Mouse (Mus musculus): Measurements from ENCODE around the gene Tnfrsf19.

The Tnfrsf19 gene

DNA sequence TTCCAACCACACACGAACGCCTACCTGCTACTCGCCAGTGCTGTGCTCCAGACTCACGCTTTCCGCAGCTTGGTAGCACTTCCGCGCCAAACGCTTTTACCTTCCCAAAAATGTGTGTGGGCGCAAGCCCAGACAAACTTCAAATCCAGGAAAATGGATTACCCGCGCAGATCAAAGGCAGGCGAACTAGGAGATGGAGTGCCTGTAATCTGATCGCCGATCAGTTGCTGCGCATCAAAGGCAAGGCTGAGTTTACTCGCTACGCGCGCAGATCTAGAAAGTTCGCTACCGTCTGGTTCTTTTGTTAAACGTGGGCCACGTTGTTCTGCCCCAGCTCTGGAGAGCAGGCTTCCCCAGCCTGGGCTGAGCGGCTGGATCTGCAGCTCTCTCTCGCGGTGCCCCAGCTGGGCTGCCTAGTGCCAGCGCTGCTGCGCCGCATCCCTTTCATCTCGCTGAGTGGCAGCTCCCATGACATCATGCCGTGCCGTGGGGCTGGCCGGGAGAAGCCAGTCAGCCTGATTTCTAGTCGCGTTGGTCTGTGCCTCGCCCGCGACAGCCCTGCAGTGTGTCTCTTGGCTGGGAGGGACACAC is at the start of gene Tnfrsf19:
TSS of gene Tnfrsf19 (minus strand) at position 400 of the 591 bp plus-strand sequence.
- no peak for DNase-seq (ENCODE audit: extremely low read depth, low read depth)

- DNase-seq (ENCODE audit: extremely low read depth, low read depth), result no peak
Measured at GRCm38 (mm10) chr14:61092073-61092472, 45.8 kb upstream of the Tnfrsf19 start.

DNA sequence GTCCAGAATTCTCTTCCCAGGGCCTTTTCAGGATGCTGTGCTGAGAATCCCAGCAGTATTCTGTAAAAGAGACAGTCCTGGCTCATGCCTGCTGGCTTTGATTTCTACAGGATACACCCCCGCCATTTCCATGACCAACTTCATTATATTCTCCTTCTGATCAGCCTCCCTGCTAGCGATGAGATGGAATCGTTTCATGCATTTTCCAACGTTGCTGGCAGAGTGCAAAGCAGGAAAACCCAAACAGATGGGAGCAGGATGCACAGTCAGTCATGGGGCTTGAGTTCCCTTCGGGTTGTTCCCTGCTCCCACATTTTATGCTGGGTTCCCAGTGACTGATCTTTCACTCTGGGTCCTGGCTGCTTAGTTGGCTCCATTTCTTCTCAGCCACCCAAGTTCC is 44.7 kb upstream of the Tnfrsf19 start:
- no peak for DNase-seq (ENCODE audit: extremely low read depth, low read depth)

- no peak for DNase-seq (ENCODE audit: extremely low read depth, low read depth)
Measured at GRCm38 (mm10) chr14:61088187-61088586, 41.9 kb upstream of the Tnfrsf19 start.

- no peak for DNase-seq (ENCODE audit: extremely low read depth, low read depth)
Measured at GRCm38 (mm10) chr14:61085325-61085724, 39.0 kb upstream of the Tnfrsf19 start.

DNA sequence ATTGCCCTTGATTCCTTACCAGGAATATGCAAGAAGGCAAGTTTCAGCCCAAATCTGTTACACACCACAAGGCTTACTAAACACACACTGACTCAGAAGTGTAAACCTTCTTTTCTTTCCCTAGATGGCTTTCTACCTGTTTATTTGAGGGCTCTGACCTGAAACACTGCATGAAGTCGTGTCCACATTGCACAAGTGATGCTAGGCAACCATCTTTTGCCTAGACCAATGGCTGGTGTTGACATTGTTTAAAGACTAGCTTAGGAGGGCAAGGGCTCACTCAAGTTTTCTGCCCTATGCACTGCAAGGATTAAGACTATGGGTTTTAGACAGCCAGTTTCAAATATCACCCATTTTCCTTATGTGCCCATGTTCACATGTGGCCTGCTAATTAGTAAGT is 23.3 kb upstream of the Tnfrsf19 start:
- no peak for DNase-seq (ENCODE audit: extremely low read depth, low read depth)

GRCm38 (mm10) chr14:61061729-61062128 is 15.4 kb upstream of the Tnfrsf19 start:
- DNase-seq (ENCODE audit: extremely low read depth, low read depth), result no peak

DNA sequence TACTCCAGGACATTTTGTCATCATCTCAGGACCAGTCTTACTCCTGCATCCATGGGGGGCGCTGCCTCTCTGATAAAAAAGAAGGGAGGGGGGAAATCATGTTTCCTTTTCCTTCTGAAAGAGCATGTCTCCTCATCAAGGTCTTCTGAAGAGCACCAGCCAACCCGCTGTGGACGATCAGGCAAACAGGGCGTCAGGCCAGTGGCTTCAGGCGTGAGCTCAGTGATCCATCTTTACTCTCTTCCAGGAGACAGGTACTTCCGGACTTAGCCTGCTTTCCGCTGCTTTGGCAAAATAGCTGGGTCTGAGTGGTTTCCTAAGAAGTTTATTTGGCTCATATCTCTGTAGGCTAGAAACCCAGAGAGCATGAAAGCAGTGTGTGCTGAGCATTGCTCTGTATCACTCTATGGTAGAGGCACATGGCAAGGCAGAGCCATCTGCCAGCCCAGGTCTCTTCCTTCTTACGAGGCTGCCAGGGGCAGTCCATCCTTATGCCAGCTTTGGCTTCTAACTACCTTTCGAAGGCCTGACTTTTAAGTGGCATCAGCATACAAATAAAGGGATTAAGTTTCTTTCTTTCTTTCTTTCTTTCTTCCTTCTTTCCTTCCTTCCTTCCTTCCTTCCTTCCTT is 13.1 kb upstream of the Tnfrsf19 start:
- no peak for DNase-seq (ENCODE audit: extremely low read depth, low read depth)

- no peak for DNase-seq (ENCODE audit: extremely low read depth, low read depth)
Measured at GRCm38 (mm10) chr14:61056962-61057361, 10.7 kb upstream of the Tnfrsf19 start.

- DNase-seq (ENCODE audit: extremely low read depth, low read depth), result no peak
Measured at GRCm38 (mm10) chr14:61056445-61056844, 10.2 kb upstream of the Tnfrsf19 start.

DNA sequence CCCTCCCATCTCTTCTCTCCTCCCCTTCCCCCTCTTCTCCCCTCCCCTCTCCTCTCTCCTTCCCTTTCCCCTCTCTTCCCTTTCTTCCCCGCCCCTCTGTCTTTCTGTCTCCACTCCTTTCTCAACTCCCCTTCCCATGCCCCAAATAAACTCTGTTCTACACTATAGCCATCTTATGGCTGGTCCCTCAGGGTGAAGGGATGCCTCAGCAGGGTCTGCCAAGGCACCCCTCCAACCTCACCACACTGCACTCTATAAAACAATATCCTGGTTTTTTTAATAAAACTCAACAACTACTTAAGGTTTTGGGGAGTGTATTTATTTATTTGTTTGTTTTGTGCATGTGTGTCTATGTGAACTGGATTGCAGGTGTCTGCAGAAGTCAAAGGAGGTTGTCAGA is 9.6 kb upstream of the Tnfrsf19 start:
- no peak for DNase-seq (ENCODE audit: extremely low read depth, low read depth)

DNA sequence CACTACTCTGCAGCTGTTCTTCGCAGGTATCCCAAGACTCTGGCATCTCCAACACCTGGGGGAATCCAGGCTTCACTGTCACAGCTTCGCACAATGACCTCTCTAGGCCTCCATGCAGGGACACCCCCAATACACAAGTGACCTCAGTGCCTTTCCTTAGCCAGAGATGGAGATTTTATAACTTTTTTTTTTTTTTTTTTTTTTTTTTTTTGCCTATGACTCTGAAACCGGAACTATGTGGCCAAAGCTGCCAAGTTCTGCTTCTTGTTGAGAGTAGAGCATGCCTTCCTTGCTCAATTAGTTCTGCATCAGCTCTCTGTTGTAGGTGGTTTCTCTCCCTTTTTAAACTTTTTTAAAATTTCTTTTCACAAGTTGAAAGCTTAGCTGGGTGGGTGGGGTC is 5.9 kb upstream of the Tnfrsf19 start:
- no peak for DNase-seq (ENCODE audit: extremely low read depth, low read depth)

DNA sequence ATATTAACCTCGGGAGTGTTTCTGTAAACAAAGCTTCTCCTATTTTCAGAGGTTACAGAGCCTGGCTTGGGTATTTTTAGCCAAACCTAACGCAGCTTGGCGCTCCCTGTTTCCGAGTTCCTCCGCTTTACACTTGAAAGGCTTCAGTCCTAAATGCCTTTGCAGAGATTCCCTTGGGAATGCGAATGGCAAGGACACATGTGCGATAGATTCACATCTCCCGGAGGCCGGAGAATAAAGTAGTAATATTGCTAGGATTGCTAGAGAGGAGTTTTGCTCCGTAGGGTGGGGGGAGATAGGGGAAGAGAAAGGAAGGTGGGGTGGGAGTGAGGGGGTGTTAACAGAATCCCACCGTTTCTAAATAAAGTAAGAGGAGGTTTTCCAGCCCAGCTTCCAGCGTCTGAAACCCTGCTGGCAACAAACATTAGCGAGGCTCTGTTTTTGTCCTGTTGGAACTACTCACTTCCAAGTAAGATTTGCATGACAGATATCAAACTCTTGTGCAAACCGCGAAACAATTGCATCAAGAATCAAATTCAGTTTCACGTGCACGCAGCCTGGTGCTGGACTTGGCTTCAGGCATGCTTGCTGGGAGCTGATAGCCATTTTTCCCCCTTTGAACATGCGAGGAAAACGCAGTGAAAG is 722 bp downstream of the Tnfrsf19 start:
- no peak for DNase-seq (ENCODE audit: extremely low read depth, low read depth)

- no peak for DNase-seq (ENCODE audit: extremely low read depth, low read depth)
Measured at GRCm38 (mm10) chr14:61044316-61044715, 2.0 kb downstream of the Tnfrsf19 start.

- DNase-seq (ENCODE audit: extremely low read depth, low read depth), result no peak
Measured at GRCm38 (mm10) chr14:61043511-61044310, 2.6 kb downstream of the Tnfrsf19 start.

DNA sequence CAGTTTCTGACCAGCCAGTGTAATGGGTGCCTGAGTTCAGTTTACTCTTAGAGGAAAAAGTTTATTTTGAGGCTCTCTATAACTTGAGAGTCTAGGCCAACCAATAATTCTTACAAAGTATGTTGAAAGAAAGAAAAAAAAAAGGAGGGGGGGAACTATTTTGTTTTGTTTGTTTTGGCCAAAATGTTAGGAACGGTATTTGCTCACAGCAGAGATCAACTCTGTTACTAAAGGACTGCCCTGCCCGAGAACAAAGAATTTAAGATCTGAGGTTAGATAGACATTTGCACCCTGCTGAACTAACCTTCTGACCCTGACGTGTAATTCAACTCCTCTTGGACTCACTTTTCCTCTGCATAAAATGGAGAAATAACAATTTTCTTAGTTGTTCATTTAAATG is 4.0 kb downstream of the Tnfrsf19 start:
- DNase-seq (ENCODE audit: extremely low read depth, low read depth), result no peak

- DNase-seq (ENCODE audit: extremely low read depth, low read depth), result no peak
Measured at GRCm38 (mm10) chr14:61040236-61040635, 6.1 kb downstream of the Tnfrsf19 start.

DNA sequence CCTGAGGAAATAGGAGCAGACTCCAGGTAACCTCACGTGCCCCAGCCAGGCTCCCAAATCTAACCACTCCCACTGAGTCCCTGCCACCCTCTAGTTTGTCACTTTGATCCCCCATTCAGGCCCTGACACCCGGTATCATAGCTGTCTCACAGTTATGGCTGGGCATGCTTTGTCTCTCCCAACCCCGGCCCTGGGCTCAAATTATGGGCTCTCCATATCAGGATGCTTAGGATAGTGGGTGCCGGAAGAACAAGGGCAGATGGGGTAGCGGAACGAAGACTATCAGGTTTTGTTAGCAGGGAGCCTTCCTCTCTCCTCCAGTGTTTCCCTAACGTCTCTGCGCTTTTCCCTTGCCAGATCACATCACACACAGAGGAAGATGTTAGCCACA is 8.2 kb downstream of the Tnfrsf19 start:
- no peak for DNase-seq (ENCODE audit: extremely low read depth, low read depth)

DNA sequence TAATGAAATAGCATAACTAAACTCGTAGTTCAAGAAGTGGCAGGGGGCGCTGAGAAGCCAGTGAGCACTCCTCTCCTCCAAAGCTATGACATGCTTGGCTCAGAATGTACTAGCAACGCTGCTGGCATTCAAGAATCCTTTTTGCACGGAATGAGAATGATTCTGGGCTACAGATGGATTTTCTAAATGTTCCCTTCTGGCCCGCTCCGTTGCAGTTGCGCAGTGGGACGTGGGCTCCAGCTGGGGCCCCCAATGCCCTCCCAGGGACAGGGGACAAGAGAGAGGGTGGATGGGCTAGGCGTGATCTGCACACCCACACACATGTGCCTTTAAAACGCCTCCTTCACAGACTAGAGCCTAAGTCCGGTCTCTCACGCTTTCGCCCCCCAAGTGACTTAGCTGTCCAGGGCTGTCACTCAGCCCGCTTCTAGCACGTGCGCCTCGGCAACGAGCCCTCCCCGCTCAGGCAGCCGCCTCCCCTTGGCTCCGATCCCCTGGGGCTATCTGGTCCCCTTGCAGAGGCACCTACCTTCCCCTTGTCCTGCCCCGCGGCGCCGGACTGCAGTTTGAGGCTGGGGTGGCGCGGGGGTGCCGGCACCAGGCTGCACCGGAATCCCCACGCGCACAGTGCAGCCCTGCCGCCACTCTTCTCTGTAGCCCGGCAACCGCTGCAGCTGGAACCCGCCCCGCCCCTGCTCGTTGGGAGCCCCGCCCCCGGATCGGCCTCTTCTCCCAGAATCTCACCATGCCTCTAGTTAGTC is 8.8 kb downstream of the Tnfrsf19 start:
- no peak for DNase-seq (ENCODE audit: extremely low read depth, low read depth)

DNA sequence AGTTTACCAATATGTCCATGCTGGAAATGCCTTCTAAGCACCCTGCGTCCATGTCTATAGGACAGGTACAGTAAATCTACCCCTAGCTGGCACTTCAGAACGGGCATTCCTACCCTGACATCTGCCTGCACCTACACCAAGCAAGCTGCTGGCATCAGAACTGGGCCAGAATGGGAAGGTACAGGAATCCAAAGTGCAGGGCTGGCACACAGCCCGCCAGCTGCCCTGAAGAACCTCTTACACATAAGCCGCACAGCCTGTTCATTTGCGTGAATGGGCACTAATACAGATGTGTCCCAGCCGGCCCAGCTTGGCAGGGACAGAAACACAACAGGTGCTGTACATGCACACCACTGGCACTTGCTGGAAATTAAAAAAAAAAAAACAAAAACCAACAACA is 15.9 kb downstream of the Tnfrsf19 start:
- DNase-seq (ENCODE audit: extremely low read depth, low read depth), result no peak

GRCm38 (mm10) chr14:61024006-61024405 is 22.3 kb downstream of the Tnfrsf19 start:
- DNase-seq (ENCODE audit: extremely low read depth, low read depth), result no peak

Data from MEL-GATA-1-ER (cell line).